Mouse (Mus musculus) heart, postnatal 0 days (tissue): ENCODE results near the gene Gabbr1.

Experiments used
- CTCF ChIP-seq: IDR thresholded peaks from 2 replicates; pipeline ENCODE4 v1.5.1; 2016; ENCODE audit warnings: antibody characterized with exemption, control low read depth, low read depth
- EP300 ChIP-seq: IDR thresholded peaks from 2 replicates; pipeline ENCODE4 v1.6.1; 2016; ENCODE audit warnings: antibody characterized with exemption, low read depth

- peak; percentile 16; the same call in 1 of the 2 replicates for TF ChIP-seq CTCF
- TF ChIP-seq EP300: no peak
These were observed 38.9 kb downstream of the Gabbr1 start for GRCm38 (mm10) chr17:37084632-37085031.
